Mouse (Mus musculus): Measurements from ENCODE around the gene Cabp4. TPM values are rescaled to one million over a fixed set of nuclear protein-coding genes. Genes with fewer than 3 reads are reported as not detected.

Cabp4 gene
- 0.80 and 4.6 TPM in 2 replicates for polyA plus RNA-seq (2012; ENCODE audit: low replicate concordance)

DNA sequence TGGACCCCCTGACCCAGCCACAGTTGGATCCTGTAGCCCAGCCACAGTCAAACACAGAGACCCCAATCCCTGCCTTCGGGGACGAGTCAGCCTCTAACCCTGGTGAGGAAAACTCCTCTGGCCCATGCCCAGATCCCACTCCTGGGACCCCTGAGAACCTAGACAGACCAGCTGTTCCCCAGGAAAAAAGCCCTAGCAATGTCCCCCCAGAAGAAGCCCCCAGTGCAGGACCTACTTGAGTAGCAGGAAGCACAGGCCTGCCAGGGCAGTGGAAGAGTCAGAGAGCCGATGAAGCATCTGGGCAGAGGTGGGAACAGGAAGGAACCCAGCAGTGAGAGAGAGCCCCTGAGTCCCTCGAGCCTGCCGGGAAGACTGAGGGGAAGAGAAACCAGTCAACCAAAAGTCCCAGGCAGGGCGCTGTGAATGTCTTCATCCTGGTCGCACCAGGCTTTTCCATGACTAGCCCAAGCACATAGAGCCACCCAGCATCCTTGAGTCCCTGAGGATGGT, at the start of gene Cabp4:
Gene Cabp4, minus strand, starts transcription at position 275 of the 510 bp plus-strand sequence.

DNA sequence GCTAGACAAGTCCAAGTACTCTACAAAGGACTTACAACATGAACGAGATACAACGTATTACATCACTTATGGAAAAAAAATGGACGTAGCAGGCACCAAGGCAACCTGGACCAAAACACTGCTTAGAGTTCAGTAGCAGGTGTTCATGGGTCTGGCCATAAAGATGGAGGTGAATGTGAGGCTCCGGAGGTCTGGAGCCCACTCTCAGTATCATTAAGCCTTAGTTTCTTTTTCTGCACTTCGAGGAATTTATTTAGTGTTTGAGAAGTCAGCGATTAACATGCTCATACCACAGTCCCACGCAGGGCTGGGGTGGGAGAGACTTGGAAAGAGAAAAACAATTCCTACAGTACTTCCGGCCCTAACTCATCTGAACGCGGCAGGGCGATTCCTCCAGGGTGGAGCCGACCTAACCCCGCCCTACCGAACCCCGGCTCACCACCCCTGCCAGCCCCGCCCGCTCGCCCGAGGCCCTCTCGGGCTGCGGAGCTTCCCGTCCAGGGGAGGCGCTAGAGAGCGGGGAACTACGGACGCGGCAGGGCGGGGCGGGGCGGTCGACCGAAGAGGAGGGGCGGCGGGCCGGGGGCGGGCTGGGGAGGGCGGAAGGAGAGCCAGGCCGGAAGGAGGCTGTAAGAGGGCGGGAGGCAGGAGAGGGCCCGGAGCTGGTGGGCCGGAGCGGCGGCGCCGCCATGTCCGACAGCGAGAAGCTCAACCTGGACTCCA, 47.9 kb upstream of the Cabp4 start, which contains the start of gene Ppp1ca:
Gene Ppp1ca, plus strand, starts transcription at position 538 of the 723 bp plus-strand sequence.

DNA sequence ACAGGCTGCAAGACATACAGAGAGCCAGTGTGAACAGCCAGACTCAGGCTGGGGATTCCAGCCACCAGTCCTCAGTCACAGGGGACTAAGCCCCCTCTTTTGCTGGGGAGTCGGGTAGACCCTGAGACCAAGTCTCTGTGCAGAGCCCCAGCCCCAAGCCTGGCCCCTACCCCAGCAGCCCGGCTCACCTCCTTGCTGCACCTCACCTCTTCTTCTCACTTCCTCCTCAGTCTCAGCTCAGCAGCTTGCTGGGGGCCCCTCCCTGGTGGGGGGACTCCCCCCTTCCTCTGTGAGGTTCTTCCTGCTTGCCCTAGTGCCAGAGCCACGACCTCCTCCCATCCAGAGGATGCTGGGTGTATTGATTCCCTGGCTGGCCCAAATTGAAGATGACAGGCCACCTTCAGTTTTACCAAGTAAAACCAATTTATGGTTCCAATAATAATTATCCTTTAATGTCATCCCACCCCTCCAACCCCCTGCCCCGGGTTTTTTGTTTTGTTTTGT, 47.0 kb upstream of the Cabp4 start, which contains the start of gene Tbc1d10c:
Gene Tbc1d10c, minus strand, starts transcription at position 454 of the 504 bp plus-strand sequence.

DNA sequence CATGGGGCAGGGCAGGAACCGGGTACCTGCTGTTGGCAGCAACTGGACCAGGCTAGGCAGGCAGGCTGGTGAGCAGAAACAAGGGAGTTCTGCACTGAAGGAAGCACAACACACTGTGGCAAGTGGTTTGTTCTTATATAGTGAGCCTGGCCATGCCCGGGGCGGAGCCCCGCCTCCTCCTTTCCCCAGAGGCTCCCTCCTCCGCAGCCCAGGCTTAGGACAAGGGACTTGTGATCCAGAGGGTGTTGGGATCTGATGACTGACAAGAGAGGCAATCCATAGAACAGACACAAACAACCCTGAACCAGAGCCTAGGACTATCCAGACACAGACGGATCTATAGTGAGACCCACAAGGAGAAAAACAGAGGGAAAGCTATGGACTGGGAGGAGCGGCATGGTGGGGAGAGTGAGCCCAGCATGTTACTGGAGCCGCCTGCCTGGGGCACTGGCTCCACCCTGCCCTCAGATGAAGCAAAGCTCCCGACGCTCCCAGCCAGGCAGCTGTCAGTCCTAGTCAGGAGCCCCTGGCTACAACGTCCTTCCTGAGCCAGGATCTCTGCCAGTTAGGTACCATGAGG, 31.6 kb upstream of the Cabp4 start, which contains the start of gene Carns1:
Gene Carns1, minus strand, starts transcription at position 112 of the 580 bp plus-strand sequence.

DNA sequence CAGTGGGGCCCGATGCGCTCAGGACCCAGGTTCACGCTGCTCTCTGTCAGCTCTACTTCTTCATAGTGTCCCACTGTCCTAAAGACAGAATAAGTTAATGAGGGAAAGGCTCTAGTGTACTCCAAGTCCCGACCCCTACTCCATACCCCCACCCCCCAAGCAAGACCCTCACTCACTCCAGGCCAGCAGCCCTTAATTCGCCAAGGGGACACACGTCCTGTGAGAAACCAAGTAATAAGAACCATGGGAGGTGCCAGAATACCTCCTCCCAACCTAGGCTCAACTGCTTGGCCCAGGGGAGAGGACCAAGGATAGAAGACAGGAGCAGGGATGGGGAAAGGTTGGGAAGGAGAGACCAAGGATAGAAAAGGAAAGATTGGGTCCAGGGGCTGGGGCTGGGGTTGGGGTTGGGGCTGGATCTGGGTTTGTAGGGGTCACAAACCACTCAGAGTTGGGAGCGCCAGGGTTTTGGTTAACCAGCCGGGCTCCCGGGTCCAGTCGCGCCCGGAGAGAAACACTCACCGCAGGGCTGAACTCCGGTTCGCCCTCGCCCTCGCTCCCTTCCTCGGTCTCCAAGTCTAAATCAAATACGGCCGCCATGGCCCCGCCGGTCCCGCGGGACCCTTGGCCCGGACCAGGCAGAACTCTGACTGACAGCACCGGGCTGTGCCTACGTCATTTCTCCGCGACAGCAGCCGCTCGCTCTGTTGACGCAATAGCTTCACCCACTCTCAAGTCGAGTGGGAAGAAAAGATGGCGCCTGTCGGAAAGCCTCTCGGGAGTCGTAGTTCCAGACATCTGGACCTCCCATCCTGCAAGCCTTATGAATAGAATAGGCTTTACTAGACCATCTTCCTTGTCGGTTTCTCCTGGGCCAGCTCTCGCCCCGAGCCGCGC, 19.1 kb upstream of the Cabp4 start, which contains the start of gene Rps6kb2:
Gene Rps6kb2, minus strand, starts transcription at position 709 of the 897 bp plus-strand sequence.

DNA sequence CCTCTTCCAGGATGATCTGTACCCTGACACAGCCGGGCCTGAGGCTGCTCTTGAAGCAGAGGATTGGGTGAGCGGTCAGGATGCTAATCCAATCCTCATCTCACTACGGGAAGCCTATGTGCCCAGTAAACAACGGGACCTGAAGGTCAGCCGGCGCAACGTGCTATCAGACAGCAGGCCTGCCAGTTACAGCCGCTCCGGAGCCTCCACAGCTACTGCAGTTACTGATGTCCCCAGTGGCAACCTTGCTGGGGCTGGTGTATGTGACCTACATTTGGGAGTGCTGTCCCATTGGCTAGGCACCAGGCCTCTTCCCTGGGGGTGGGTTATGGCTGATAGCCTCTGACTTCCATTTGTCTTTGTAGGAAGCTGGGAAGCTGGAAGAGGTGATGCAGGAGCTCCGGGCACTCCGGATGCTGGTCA, 9.4 kb upstream of the Cabp4 start, which contains the start of gene Ptprcap:
Gene Ptprcap, plus strand, starts transcription at position 373 of the 423 bp plus-strand sequence.

GRCm38 (mm10) chr19:4148491-4148806, 4.6 kb upstream of the Cabp4 start, which contains the start of gene Coro1b:
Coro1b (plus strand) TSS chr19:4148619.

GRCm38 (mm10) chr19:4139446-4139845, 4.4 kb downstream of the Cabp4 start, which contains the start of gene Gpr152:
Gpr152 (plus strand) TSS chr19:4139787.

DNA sequence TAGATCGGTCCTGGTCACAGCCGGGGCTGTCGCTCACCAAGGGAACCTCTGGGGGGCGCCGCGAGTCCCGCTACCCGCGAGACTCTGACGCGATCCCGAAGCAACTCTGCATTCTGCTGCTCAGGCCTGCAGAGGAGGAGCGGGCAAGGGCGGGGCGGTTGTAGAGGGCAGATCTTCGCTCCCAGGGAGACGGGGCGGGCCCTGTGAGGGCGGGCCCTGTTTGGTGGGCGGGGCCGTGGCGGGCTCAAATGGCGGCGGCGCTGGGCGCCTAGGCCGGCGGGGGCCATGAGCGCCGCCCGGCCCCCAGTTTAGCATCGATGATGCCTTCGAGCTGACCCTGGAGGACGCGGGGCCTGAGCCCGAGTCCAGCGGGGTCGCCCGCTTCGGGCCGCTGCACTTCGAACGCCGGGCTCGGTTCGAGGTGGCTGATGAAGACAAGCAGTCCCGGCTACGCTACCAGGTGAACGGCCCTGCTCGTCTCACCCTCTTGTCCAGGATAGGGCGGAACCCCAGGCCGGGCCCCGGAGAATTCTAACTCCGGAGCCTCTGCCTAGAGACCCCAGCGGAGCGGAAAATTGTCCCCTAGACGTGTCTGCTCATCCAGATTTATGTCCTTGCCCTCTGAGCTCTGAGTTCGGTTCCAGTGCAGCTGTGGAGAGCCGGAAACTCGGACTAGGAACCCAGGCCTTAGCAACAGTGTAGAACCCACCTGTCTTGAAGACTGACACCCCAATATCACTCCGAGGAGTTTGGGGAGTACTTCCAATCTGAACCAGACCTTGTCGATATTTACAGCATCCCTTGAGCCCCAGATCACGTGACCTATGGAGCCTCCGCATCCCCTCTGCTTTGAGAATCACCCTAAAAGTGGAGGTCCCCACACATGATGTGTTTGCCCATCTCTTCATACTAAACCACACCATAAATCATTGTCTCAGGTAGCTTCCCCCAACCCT, 17.8 kb downstream of the Cabp4 start, which contains the start of gene Aip:
Gene Aip, minus strand, starts transcription at position 118 of the 956 bp plus-strand sequence.

DNA sequence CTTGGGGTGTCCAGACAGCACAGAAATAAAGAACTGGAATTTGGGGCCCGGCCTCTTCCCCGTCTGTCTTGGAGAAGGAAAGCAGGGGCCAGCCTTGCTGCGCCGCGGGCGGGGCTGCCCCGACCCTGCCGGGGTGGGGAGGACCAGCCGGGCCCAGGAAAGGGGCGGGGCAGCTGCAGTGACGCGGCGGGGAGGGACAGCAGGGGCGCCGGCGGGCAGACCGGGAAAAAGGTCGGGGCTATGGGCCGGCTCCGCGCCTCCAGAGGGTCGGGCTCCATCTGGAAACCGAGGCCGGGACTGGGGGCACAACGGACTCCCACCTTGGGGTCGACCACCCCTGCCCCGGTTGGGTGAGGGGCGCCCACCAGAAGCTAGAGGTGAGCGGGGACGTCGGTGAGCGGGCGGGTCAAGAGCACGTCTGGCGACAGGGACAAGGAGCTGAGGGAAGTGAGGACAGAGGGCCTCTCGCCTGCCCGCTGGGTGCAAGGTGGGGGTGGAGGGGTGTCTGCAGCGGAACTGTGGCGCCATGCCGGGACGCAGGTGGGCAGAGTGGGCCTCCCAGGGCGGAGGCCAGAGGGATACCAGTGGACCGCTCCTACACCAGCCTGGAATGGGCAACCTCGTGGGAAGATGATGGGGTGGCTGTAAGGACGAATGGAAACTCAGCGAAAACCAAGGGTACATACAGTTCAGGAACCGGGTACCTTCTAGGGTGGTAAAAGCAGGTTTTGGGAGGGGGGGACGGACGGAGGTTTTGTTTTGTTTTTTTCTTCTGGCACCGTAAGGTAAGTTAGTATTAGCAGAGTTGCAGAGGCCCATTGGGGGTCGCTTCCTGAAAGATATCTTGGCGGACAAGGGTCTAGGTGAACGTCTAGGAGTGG, 43.8 kb downstream of the Cabp4 start, which contains the start of gene Pitpnm1:
Gene Pitpnm1, plus strand, starts transcription at position 162 of the 881 bp plus-strand sequence.

GRCm38 (mm10) chr19:4096642-4097440, 47.0 kb downstream of the Cabp4 start, which contains the start of gene Cdk2ap2:
Cdk2ap2 (plus strand) TSS chr19:4097182.

Other genes with a start within 250 kb of the Cabp4 start
- gene Tcirg1, start 236.9 kb downstream of the Cabp4 start, polyA plus RNA-seq (2012; ENCODE audit: low replicate concordance) = 75.8 and 86.6 TPM in 2 replicates
- 14.8 and 113 TPM in 2 replicates for gene Ndufs8, start 231.3 kb downstream of the Cabp4 start, polyA plus RNA-seq (2012; ENCODE audit: low replicate concordance)
- 3.5 and 4.9 TPM in 2 replicates for gene Aldh3b1, start 214.2 kb downstream of the Cabp4 start, polyA plus RNA-seq (2012; ENCODE audit: low replicate concordance)
- gene Unc93b1, start 208.8 kb downstream of the Cabp4 start, polyA plus RNA-seq (2012; ENCODE audit: low replicate concordance) = 122 and 124 TPM in 2 replicates
- not detected in 2 replicates for gene Aldh3b3, start 185.4 kb downstream of the Cabp4 start, polyA plus RNA-seq (2012; ENCODE audit: low replicate concordance)
- 0.26 and 0.83 TPM in 2 replicates for gene Aldh3b2, start 171.7 kb downstream of the Cabp4 start, polyA plus RNA-seq (2012; ENCODE audit: low replicate concordance)
- gene Acy3, start 157.5 kb downstream of the Cabp4 start, polyA plus RNA-seq (2012; ENCODE audit: low replicate concordance) = 4.2 and 13.1 TPM in 2 replicates
- not detected in 2 replicates for gene Tbx10, start 151.3 kb downstream of the Cabp4 start, polyA plus RNA-seq (2012; ENCODE audit: low replicate concordance)
- gene Nudt8, start 143.5 kb downstream of the Cabp4 start, polyA plus RNA-seq (2012; ENCODE audit: low replicate concordance) = 18.3 and 18.7 TPM in 2 replicates
- 5.0 TPM in 2 replicates for gene Gm49405, start 143.4 kb downstream of the Cabp4 start, polyA plus RNA-seq (2012; ENCODE audit: low replicate concordance)
- gene Doc2g, start 140.7 kb downstream of the Cabp4 start, polyA plus RNA-seq (2012; ENCODE audit: low replicate concordance) = 9.6 and 25.7 TPM in 2 replicates
- 116 and 238 TPM in 2 replicates for gene Ndufv1, start 131.2 kb downstream of the Cabp4 start, polyA plus RNA-seq (2012; ENCODE audit: low replicate concordance)
- gene Gstp1, start 106.0 kb downstream of the Cabp4 start, polyA plus RNA-seq (2012; ENCODE audit: low replicate concordance) = 87.4 and 343 TPM in 2 replicates
- 0.83 TPM in 1 of 2 replicates, not detected in the other for gene Gstp2, start 98.0 kb downstream of the Cabp4 start, polyA plus RNA-seq (2012; ENCODE audit: low replicate concordance)
- 8.9 and 10.2 TPM in 2 replicates for gene Gstp3, start 84.5 kb downstream of the Cabp4 start, polyA plus RNA-seq (2012; ENCODE audit: low replicate concordance)
- gene Cabp2, start 62.5 kb downstream of the Cabp4 start, polyA plus RNA-seq (2012; ENCODE audit: low replicate concordance) = not detected in 2 replicates
- gene Cdk2ap2, start 46.9 kb downstream of the Cabp4 start, polyA plus RNA-seq (2012; ENCODE audit: low replicate concordance) = 187 and 207 TPM in 2 replicates
- gene Pitpnm1, start 44.0 kb downstream of the Cabp4 start, polyA plus RNA-seq (2012; ENCODE audit: low replicate concordance) = 116 and 152 TPM in 2 replicates
- gene Aip, start 18.2 kb downstream of the Cabp4 start, polyA plus RNA-seq (2012; ENCODE audit: low replicate concordance) = 140 and 201 TPM in 2 replicates
- gene Gpr152, start 4.2 kb downstream of the Cabp4 start, polyA plus RNA-seq (2012; ENCODE audit: low replicate concordance) = not detected in 2 replicates
- 68.6 and 81.7 TPM in 2 replicates for gene Coro1b, start 4.6 kb upstream of the Cabp4 start, polyA plus RNA-seq (2012; ENCODE audit: low replicate concordance)
- gene Ptprcap, start 9.6 kb upstream of the Cabp4 start, polyA plus RNA-seq (2012; ENCODE audit: low replicate concordance) = 311 and 444 TPM in 2 replicates
- 165 and 201 TPM in 2 replicates for gene Rps6kb2, start 19.3 kb upstream of the Cabp4 start, polyA plus RNA-seq (2012; ENCODE audit: low replicate concordance)
- gene Carns1, start 31.4 kb upstream of the Cabp4 start, polyA plus RNA-seq (2012; ENCODE audit: low replicate concordance) = 2.9 and 5.8 TPM in 2 replicates
- 91.7 and 91.9 TPM in 2 replicates for gene Tbc1d10c, start 47.3 kb upstream of the Cabp4 start, polyA plus RNA-seq (2012; ENCODE audit: low replicate concordance)
- gene Ppp1ca, start 48.0 kb upstream of the Cabp4 start, polyA plus RNA-seq (2012; ENCODE audit: low replicate concordance) = 230 and 449 TPM in 2 replicates
- 31.9 and 46.0 TPM in 2 replicates for gene Rad9a, start 57.6 kb upstream of the Cabp4 start, polyA plus RNA-seq (2012; ENCODE audit: low replicate concordance)
- 22.4 and 34.6 TPM in 2 replicates for gene Clcf1, start 70.2 kb upstream of the Cabp4 start, polyA plus RNA-seq (2012; ENCODE audit: low replicate concordance)
- gene AC109138.7, start 70.3 kb upstream of the Cabp4 start, polyA plus RNA-seq (2012; ENCODE audit: low replicate concordance) = 2.6 and 21.1 TPM in 2 replicates
- 20.7 and 38.4 TPM in 2 replicates for gene Pold4, start 87.9 kb upstream of the Cabp4 start, polyA plus RNA-seq (2012; ENCODE audit: low replicate concordance)
- gene Ssh3, start 125.1 kb upstream of the Cabp4 start, polyA plus RNA-seq (2012; ENCODE audit: low replicate concordance) = 5.1 and 6.5 TPM in 2 replicates
- gene Ankrd13d, start 139.1 kb upstream of the Cabp4 start, polyA plus RNA-seq (2012; ENCODE audit: low replicate concordance) = 7.3 and 8.3 TPM in 2 replicates
- gene Grk2, start 162.2 kb upstream of the Cabp4 start, polyA plus RNA-seq (2012; ENCODE audit: low replicate concordance) = 462 and 498 TPM in 2 replicates

Measured in leukemia stem cell, adult 10-12 weeks (primary cell).